Mouse (Mus musculus): ENCODE data around the gene Olfr1030.

DNA sequence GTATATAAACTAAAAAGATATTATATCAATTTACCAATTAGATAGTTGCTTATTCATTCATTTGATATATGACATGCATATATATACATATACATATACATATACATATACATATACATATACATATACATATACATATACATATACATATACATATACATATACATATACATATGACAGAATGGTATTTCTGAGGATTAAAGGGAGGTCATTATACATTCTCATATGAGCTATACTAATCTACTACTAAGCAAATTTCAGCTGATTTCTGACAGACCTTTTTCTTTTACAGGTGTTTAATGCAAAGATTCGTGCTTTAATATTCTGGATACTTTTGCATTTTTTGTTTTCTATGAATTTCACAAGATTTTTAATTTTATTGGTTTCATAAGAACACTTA is 28.9 kb upstream of the Olfr1030 start, which contains the start of gene Olfr1028:
- no peak for TF ChIP-seq POLR2A (IDR thresholded peaks at IDR 0.05; ENCODE audit: low read depth, low read length)
- TF ChIP-seq CTCF (IDR thresholded peaks at IDR 0.05; ENCODE audit: extremely low read depth, insufficient read depth, insufficient read length, insufficient replicate concordance) = no peak
